Mouse (Mus musculus) retina, adult 2 months (tissue): Measurements from ENCODE around the gene Prdm10.

Experiments
- DNase-seq: peaks from one replicate; pipeline ENCODE4 v3.0.0-alpha.2; 2012; ENCODE audit warnings: low read depth, low spot score

Gene Prdm10

DNA sequence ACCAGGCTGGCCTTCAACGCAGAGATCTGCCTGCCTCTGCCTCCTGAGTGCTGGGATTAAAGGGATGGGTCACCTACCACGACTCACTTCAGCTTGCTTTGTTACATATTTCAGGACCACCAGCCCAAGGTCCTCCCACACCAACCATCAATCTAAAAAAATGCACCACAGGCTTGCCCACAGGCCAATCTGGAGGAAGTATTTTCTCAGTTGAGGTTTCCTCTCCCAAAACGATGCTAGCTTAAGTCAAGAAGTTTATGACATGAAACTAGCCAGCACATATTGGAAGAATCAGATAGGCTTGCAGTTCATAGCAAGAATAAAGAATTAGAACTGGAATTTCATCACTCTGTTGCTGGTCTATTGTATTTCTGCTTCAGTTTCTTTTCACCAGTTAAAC, 24.0 kb downstream of the Prdm10 start:
- no peak for DNase-seq

DNA sequence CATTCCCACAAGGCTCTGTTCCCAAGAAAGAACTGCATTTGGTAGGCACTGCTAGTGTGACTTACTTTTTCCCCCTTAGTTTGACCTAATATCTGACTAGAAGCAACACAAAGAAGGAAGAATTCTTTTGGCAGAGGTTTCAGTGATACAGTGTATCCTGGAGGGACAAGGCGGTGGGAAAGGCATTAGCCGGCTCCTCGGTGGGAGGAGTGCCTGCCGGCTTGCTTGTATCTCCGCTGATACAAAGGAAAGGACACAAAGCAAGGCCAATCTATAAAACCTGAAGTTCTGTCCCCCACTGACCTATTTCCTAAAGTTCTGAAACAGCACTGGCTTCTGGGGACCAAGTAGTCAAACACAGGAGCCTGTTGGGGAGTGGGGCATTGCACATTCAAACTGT, 24.8 kb downstream of the Prdm10 start:
- DNase-seq: no peak

DNA sequence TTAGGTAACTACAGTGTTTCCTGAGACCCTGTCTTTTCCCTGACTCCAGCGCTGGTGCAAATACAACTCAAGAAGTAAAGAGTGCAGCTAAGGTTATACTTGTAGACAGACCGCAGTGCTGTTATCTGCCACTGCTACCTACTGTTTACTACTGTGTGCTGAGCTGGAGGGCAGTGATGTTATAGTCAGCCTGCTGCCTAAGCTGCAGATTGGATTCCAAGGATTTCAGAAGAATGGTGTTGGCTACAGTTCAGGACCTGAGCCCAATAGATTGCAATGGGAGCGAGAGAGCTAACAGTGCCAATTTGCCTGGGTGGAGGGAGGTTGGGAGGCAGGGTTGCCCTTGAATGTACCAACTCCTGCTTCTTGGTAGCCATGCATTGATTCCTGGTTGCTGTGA, 25.5 kb downstream of the Prdm10 start:
- no peak for DNase-seq

DNA sequence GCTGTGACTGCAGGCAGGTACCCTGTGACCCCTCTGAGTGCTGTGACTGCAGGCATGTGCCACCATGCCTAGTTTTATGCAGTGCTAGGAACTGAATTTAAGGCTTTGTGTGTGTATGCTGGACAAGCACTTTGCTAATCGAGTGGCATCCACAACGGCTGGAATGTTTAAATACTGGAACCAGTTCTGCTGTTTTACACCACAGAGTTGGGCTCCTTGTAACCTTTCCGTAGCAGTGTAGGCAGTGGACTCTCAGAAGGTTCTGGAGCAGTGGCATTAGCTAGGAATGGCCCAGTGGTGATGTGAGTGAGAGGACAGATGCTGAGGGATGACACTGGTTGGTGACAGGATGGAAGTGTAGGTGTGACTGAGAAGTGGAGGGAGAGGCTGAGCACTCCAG, 26.9 kb downstream of the Prdm10 start:
- DNase-seq: no peak

DNA sequence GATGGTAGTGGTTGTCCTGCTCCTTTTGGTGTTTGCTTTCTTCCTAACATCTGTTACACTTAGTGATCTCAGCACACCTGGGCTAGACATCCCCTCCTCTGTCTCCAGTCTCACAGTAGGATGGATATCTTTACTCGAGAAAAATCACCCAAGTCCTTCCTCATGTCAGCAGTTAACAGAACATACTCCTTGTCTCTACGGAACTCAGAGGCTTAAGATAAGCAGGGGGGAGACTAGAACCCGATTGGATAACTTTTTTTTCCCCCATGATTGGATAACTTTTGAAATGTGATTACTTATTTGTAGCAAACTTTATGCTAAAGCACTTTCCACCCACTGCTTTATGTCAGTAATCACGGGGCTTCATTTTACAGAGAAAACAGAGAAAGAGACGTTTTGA, 28.7 kb downstream of the Prdm10 start:
- no peak for DNase-seq

DNA sequence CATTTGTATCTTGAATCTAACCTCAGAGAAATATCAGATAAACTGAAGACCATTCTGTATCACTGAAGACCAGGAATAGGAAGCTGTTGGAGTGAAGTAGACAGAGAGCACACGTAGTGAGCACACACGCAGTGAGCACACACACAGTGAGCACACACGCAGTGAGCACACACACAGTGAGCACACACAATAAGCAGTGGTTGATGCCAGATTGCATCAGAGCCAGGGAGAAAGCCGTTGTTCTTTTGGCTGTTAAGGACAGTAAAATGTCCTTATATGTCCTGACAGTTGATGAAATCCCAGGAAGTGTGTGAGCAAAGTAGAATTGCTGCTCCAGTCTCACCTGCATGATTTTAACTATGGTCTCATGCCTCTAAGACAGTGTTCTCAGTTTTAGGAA, 30.3 kb downstream of the Prdm10 start:
- DNase-seq: no peak

DNA sequence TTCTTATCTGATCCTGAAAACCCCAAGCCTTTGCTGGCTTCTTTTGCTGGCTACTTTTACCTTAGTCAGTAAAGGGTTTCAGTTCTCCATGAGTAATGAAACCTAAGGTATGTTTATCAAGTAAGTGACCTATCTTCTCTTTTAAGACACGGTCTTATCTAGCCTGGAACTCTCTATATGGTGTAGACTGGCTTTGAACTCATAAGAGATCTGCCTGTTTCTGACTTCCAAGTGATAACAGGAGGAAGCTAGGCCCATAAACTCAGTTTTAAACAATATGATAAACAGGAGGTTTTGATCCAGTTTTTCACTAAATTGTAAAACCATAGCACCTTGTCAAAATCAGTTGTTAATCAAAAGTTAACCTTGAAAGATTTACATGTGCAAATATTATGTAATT, 33.5 kb downstream of the Prdm10 start:
- DNase-seq: no peak

DNA sequence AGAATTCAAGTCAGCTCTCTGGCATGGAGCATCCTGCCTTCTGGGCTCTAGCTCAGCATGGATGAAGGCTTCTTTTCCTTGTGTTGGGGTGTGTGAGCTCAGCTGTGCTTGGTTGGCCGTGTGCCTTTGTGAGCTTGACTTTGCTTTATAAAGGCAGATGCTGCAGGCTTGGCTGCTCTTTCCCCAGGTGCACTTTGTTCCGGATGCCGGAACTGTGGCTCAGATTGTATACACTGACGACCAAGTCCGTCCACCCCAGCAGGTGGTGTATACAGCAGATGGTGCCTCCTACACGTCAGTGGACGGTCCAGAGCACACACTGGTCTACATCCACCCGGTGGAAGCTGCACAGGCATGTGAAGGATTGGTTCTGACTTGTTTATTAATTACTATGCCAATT, 35.6 kb downstream of the Prdm10 start:
- peak; percentile 8 for DNase-seq

DNA sequence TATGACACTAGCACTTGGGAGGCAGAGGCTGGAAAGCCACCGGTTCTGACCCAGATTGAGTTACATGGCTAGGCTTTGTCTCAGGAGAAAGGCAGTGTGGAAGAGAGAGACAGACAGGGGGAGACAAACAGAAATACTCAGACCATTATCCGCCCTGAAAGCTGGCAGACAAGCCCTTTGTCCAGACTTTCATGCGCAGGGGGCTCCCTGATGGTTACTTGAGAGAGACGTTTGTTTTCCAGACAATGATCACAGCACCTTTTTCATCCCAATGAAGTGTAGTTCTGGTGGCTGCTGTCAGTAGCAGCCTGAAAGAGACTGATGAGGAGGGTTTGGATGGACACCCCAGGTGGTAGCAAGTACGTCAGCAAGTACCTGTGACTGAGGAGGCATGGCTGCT, 38.6 kb downstream of the Prdm10 start:
- DNase-seq: no peak

DNA sequence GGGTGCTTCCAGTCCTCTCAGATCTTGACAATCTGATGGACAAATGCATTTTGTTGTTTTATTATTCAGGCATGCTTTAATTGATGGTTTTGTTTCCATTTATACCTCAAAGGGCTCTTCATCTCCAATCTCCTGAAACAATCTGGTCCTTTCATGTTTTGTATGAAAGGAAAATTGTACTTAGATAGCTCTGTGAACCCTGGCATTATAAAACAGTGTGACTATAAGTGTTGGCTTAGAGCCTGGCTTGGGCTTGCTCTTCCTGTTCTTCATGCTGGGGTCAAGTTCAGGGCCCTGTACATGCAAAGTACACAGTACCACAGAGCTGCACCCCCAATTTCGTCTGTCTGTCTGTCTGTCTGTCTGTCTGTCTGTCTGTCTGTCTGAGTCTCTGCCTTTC, 40.4 kb downstream of the Prdm10 start:
- DNase-seq: no peak

DNA sequence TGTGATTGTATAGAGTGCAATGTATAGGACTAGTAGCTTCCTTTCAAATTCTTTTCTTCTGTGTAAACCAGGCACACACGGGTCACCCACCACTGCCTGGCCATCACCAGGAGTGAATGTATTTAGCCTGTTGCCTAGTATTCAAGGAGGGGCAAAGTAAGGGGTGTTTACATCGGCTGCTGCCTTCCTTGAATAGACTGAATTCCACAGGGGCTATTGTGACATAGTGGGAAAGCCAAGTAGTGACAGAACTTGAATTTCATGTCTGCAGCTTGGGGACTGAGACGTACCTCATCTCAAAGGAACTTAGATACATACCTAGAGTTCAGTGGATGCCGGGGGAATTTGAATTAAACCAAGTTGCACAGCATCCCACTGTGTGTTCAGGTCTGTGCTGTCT, 41.2 kb downstream of the Prdm10 start:
- no peak for DNase-seq

DNA sequence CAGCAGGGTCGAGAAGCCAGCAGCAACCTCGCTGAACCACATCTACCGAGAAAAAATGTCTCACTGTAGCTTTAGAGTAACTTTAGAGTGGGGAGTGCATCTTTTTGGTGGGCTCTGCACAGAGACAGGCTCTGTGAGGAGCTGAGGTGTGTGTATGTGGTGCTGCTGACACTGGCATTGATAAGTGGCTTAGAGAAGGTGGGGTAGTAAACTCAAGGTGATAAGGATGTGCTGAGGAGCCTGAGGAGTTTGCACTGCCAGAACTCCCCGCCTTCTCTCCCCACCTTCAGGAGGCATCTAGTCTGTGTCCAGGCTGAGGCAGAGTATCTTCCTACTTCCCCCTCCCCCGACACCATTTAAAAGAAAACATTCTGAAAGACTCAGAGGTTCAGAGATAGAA, 41.8 kb downstream of the Prdm10 start:
- no peak for DNase-seq

DNA sequence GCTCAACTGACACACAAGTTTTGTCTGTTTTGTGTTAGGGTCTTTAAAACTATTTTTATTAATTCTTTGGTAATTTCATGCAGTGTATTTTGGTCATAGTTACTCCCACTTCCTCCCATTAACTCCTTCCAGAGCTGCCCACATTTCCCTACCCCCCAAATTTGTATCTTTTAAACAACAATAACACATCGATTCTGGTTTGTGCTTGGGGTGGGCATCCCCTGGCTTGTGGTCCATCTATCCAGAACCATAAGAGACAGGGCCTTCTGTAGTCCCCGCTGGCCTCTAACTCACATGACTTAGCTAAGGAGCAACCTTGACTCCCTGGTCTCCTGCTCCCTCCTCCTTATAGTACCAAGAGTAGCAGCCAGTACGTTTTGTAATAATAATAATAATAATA, 50.5 kb downstream of the Prdm10 start:
- DNase-seq: no peak

DNA sequence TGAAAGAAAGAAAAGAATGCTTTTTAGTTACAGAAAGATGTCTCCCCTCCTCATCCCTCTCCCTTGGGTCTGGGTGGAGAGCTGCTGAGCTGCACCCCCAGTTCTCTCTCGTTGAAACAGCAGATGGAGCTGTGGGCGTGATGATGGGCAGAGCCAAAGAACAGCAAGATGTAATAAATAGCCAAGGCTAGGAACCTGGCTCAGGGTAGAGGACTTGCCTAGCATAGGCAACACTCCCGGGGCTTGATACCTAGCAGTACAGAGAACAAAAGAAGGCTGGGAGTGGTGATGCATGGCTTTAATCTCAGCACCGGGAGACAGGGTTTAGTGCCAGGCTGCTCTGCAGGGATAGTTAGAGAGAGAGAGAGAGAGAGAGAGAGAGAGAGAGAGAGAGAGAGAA, 50.9 kb downstream of the Prdm10 start:
- DNase-seq: no peak

DNA sequence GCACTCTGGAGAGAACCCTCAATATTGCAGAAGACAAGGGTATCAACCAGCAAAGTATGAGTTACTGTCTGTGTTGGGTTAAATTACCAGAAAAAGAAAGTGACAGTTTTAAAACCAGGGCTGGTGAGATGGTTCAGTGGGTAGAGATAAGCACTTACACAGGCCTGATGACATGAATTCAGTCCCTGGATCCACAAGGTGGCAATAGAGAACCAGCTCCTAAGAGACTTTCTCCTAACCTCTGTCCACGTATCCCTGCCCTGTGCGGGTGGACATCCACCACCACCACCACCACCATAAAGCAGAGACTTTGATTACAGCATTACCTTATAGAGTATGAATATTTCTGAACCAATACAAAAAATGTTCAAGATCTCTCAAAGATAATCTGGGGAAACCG, 51.6 kb downstream of the Prdm10 start:
- peak; percentile 29 for DNase-seq

DNA sequence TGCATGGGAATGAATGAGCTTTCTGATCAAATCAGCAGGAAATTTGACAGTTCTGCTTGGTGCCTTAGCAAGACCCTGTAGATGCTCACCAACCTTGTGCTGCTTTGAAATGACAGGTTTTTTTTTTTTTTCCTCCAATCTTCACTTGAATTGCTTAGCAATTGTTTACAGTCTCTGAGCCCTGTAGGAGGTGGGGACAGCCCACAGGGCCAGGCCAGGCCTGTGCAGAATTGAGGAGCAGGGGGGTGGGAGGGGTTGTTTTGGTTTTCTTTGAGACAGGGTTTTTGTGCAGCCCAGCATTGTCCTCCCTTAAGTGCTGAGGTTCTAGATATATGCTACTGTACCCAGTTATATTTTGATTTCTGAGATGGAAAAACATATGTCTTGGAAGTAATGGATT, 52.5 kb downstream of the Prdm10 start:
- DNase-seq: no peak

DNA sequence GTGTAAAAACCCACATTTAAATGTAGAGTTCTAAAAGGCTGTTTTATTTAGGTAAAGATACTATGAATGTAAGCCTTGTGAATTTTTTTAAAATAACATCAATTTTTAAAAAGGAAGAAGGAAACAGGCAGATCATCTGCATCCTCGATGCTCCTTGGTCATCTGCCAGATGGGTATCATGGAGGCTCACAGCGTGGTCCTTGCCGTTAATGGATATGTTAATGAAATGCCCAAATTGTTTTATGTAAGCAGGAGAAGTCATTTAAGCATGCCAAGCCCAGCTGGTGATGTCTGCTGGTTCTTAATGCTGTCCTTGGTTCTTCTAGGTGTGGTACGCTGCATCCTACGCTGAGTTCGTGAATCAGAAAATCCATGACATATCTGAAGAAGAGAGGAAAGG, 54.7 kb downstream of the Prdm10 start:
- no peak for DNase-seq

DNA sequence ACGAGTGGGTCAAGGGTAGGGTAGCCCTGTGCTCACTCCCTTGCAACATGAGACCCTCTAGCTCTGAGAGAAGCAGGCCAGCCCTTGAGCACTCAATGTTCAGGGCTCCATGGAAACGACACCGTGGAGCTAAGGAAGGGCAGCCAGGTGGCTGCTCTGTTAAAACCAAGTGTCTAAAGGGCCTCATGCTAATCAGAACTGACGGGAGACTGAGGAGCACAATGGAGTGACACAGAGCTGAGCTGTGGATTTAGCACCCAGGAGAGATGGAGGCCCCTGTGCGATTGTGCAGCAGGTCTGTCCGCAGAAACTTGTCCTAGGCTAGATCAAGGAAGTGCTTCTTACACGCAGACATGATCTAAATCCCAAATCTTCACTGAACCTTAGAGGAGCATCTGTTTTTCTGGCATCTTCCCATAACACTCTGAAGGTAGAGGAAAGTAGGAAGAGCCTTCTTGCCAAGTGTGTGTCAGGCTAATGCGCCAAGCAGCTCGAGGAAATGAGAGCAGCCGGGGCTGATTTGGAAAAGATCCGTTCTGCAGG, 64.0 kb downstream of the Prdm10 start:
- no peak for DNase-seq

DNA sequence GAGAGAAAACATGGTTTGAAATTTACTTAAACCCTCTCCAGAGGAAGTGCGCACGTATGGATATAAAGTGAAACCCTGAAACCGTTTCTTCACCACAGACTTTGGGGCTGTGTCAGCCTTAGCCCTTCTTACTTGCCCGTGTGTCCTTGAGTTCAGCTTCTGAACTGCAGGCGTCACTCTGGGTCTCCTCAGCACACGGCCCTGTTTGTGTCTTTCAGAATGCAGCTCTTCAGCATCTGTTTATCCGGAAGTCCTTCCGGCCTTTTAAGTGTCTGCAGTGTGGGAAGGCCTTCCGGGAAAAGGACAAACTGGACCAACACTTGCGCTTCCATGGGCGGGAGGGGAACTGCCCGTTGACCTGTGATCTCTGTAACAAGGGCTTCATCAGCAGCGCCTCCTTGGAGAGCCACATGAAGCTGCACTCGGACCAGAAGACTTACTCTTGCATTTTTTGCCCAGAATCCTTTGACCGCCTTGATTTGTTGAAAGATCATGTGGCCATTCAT, 66.3 kb downstream of the Prdm10 start:
- no peak for DNase-seq

DNA sequence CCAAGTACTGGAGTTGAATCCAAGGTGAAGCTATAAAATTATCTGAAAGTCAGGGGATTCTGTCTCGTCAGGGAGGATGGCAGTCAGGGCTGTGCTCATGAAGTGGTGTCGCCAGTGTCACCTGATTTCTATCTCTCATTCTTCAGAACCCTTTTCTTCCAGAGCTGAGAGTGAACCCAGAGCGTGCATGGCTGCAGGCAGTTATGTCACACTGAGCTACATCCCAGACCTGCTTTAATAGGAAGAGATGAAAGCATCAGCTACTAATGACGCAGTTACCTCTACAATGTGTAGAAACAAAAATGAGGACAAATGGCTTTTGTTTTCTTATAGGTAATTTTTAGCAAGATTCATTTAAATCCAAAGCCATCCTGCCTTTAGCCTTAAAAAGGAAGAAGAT, 68.1 kb downstream of the Prdm10 start:
- no peak for DNase-seq

DNA sequence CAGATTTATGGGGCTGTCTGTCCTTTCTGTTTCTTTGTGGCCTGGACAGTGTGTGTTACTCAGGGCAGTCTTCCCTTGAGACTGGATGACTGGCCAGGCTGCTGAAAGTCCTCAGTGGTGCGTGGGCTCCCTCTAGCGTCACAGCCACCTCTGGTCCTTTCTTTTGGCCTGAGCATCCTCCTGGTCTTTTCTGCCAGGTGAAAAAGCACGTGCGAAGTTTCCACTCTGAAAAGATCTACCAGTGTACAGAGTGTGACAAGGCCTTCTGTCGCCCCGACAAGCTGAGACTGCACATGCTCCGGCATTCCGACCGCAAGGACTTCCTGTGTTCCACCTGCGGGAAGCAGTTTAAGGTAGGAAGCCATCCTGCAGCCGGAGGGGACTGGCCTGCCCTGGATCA, 68.6 kb downstream of the Prdm10 start:
- peak; percentile 54 for DNase-seq

DNA sequence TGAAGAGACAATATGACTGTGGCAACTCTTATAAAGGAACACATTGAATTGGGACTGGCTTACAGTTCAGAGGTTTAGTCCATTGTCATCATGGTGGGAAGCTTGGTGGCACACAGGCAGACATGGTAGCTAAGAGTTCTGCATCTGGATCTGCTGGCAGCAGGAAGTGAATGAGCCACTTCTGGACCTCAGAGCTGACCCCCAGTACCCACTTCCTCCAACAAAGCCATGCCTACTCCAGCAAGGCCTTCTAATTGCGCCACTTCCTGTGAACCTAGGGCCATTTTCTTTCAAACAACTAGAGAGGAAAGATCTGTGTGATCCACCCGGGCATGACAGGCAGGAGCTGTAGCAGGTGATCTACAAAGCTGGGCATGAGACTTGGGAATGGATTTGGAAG, 72.4 kb downstream of the Prdm10 start:
- DNase-seq: no peak

DNA sequence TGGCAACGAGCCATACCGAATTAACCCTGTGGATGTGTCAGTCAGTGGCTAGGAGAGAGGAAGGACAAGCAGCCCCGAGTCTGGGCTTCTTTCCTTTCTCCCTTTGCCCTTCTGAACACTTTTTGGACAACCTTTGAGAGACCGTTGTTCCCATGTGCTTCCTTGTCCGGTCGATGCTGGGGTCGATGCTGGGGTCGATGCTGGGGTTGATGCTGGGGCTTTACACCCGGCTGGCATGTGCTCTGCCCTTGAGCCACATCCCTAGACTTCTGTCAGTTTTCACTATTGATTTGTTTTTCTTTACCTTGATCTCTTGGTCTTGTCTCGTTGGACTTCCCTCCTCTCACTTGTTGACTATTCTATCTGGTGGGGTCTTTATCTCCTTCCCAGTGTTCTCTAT, 73.2 kb downstream of the Prdm10 start:
- DNase-seq: no peak

DNA sequence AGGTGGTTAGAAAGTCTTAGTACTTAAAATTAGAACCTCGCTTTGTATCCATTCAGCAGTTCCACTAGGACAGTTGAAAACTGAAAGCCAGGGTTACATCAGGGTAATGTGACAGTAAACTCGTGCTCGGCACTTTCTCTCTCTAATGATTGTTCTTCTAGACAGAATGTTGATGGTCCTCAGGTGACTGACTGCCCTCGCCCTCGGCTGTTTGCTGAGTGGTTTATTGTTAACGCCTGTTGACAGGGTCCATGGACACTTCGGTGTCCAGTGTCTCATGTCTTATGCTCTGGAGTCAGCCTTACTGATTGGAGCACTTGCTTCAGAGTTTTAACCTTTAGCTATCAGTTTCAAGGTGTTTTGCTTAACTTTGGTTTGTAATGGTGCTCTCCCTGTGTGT, 73.7 kb downstream of the Prdm10 start:
- DNase-seq: no peak
